Mouse (Mus musculus) liver, postnatal 0 days (tissue): ENCODE measurements at regions not wholly inside any gene's neighbourhood (a gene's known extent, or its start where the extent isn't known, plus 50 kb on each side); places are given as distances from the start of the nearest gene placed in this dataset.

ENCODE experiments used
- ATAC-seq: fragments of 200-750 bp; cut with Nextera tagmentation; 2 replicates; pipeline ENCODE4 v1.8.0; 2017; ENCODE audit warnings: mild to moderate bottlenecking, moderate library complexity
- DNase-seq: peaks from one replicate; pipeline ENCODE4 v3.0.0-alpha.2; 2016
- H3K27ac ChIP-seq: fragments of 300-500 bp; sonication (generic); 2 replicates; pipeline ENCODE4 v1.5.1; 2014; ENCODE audit warnings: antibody characterized with exemption, moderate library complexity, mild to moderate bottlenecking, low read depth
- H3K27me3 ChIP-seq: fragments of 300-500 bp; sonication (generic); 2 replicates; pipeline ENCODE4 v1.6.1; 2014; ENCODE audit warnings: low read length, control low read depth, mixed read lengths; ENCODE audit not compliant: insufficient read depth
- H3K36me3 ChIP-seq: fragments of 300-500 bp; sonication (generic); replicated peaks from 2 replicates; pipeline ENCODE4 v1.6.1; 2014; ENCODE audit warnings: mild to moderate bottlenecking, control low read depth, low read length, moderate library complexity, mixed read lengths; ENCODE audit not compliant: insufficient read depth
- H3K4me1 ChIP-seq: fragments of 300-500 bp; sonication (generic); 2 replicates; pipeline ENCODE4 v1.6.1; 2014; ENCODE audit warnings: antibody characterized with exemption, mild to moderate bottlenecking, control low read depth; ENCODE audit not compliant: insufficient read depth
- H3K4me2 ChIP-seq: fragments of 300-500 bp; sonication (generic); 2 replicates; pipeline ENCODE4 v1.6.1; 2014; ENCODE audit warnings: low read depth, mild to moderate bottlenecking, low read length, moderate library complexity, mixed read lengths
- H3K4me3 ChIP-seq: fragments of 300-500 bp; sonication (generic); 2 replicates; pipeline ENCODE4 v1.5.1; 2014; ENCODE audit warnings: low read depth, low read length
- H3K9ac ChIP-seq: fragments of 300-500 bp; sonication (generic); replicated peaks from 2 replicates; pipeline ENCODE4 v1.6.1; 2014; ENCODE audit warnings: mild to moderate bottlenecking, moderate library complexity
- H3K9me3 ChIP-seq: fragments of 300-500 bp; sonication (generic); 2 replicates; pipeline ENCODE4 v1.6.1; 2016; ENCODE audit warnings: mild to moderate bottlenecking, control low read depth, low read length, mixed read lengths
- CTCF ChIP-seq: sonication (generic); IDR thresholded peaks from 2 replicates; pipeline ENCODE4 v1.5.1; 2016; ENCODE audit warnings: antibody characterized with exemption, low read depth
- EP300 ChIP-seq: IDR thresholded peaks from 2 replicates; pipeline ENCODE4 v1.6.1; 2016; ENCODE audit warnings: antibody characterized with exemption, low read depth, mild to moderate bottlenecking
- WGBS: fragments of 180-500 bp; shearing (Covaris S2); extraction: QIAGEN DNeasy Blood & Tissue Kit; methylation state at CpG from one replicate; pipeline ENCODE4 v1.1.7; 2014; ENCODE audit not compliant: insufficient replicate concordance; 5-methylcytosine and 5-hydroxymethylcytosine counted together

GRCm38 (mm10) chr17:45802439-45802838 lies 68.8 kb upstream of the 1600014C23Rik start:
- H3K27ac ChIP-seq = no peak overlapping the region
- no peak overlapping the region for H3K9ac ChIP-seq
- H3K36me3 ChIP-seq = no peaks in the 10 kb centered on the region
- H3K4me3 ChIP-seq = no peak overlapping the region
- peaks cover 6% of the 10 kb centered on the region; the same call in 1 of the 2 replicates for H3K9me3 ChIP-seq
- no peak for DNase-seq
- no peak for ATAC-seq
- 86% methylated on average over 8 of the region's 8 CpGs for WGBS
- TF ChIP-seq EP300 = no peak
- TF ChIP-seq CTCF = no peak
- peaks cover 8% of the 10 kb centered on the region for H3K27me3 ChIP-seq
- 0 out of 2 replicates have a peak, but pooled peaks cover 5% of the 10 kb centered on the region for H3K4me1 ChIP-seq
- no peak overlapping the region for H3K4me2 ChIP-seq

GRCm38 (mm10) chr17:45799725-45800124 lies 66.1 kb upstream of the 1600014C23Rik start:
- 75% methylated on average over 1 of the region's 1 CpGs for WGBS
- no peak for TF ChIP-seq CTCF
- TF ChIP-seq EP300 = no peak
- H3K27me3 ChIP-seq = no peaks in the 10 kb centered on the region
- H3K27ac ChIP-seq = no peak overlapping the region
- ATAC-seq (peak; percentile 56; the same call in 1 of the 2 replicates), DNase-seq (no peak)
- H3K9ac ChIP-seq = no peak overlapping the region
- no peak overlapping the region for H3K4me2 ChIP-seq
- no peaks in the 10 kb centered on the region for H3K4me1 ChIP-seq
- H3K4me3 ChIP-seq = no peak overlapping the region
- peaks cover 6% of the 10 kb centered on the region; the same call in 1 of the 2 replicates for H3K9me3 ChIP-seq
- no peaks in the 10 kb centered on the region for H3K36me3 ChIP-seq

GRCm38 (mm10) chr17:45798996-45799395 lies 65.4 kb upstream of the 1600014C23Rik start:
- Histone ChIP-seq H3K36me3 (no peaks in the 10 kb centered on the region), H3K27ac (no peak overlapping the region), H3K4me3 (no peak overlapping the region), H3K4me2 (no peak overlapping the region), H3K27me3 (no peaks in the 10 kb centered on the region), H3K9me3 (peaks cover 6% of the 10 kb centered on the region; the same call in 1 of the 2 replicates), H3K4me1 (no peaks in the 10 kb centered on the region), H3K9ac (no peak overlapping the region)
- TF ChIP-seq CTCF = no peak
- no peak for TF ChIP-seq EP300
- DNase-seq (no peak), ATAC-seq (no peak)
- 64% methylated on average over 11 of the region's 11 CpGs for WGBS

- Histone ChIP-seq H3K36me3 (no peaks in the 10 kb centered on the region), H3K4me3 (no peak overlapping the region), H3K9me3 (peaks cover 6% of the 10 kb centered on the region; the same call in 1 of the 2 replicates), H3K4me1 (no peaks in the 10 kb centered on the region), H3K4me2 (no peak overlapping the region), H3K27ac (no peak overlapping the region), H3K9ac (no peak overlapping the region), H3K27me3 (no peaks in the 10 kb centered on the region)
- no peak for DNase-seq
- ATAC-seq = no peak
- TF ChIP-seq CTCF (no peak), EP300 (no peak)
- WGBS = 57% methylated on average over 8 of the region's 8 CpGs
These were observed 64.8 kb upstream of the 1600014C23Rik start for GRCm38 (mm10) chr17:45798456-45798855.

- Histone ChIP-seq H3K9me3 (peaks cover 6% of the 10 kb centered on the region; the same call in 1 of the 2 replicates), H3K4me3 (no peak overlapping the region), H3K9ac (no peak overlapping the region), H3K36me3 (no peaks in the 10 kb centered on the region), H3K4me2 (no peak overlapping the region), H3K27ac (no peak overlapping the region), H3K27me3 (no peaks in the 10 kb centered on the region), H3K4me1 (no peaks in the 10 kb centered on the region)
- no peak for DNase-seq
- TF ChIP-seq EP300 (no peak), CTCF (no peak)
- ATAC-seq = no peak
- 71% methylated on average over 6 of the region's 6 CpGs for WGBS
These were observed 63.5 kb upstream of the 1600014C23Rik start for GRCm38 (mm10) chr17:45797121-45797520.

GRCm38 (mm10) chr17:45794926-45795325 lies 61.3 kb upstream of the 1600014C23Rik start:
- Histone ChIP-seq H3K27ac (no peak overlapping the region), H3K4me3 (no peak overlapping the region), H3K9ac (no peak overlapping the region), H3K27me3 (no peaks in the 10 kb centered on the region), H3K9me3 (0 out of 2 replicates have a peak, but pooled peaks cover under 1% of the 10 kb centered on the region), H3K4me2 (no peak overlapping the region), H3K36me3 (no peaks in the 10 kb centered on the region), H3K4me1 (no peaks in the 10 kb centered on the region)
- ATAC-seq (no peak), DNase-seq (no peak)
- TF ChIP-seq EP300 (no peak), CTCF (no peak)
- WGBS = 68% methylated on average over 7 of the region's 7 CpGs

GRCm38 (mm10) chr17:45790959-45791520 lies 57.4 kb upstream of the 1600014C23Rik start:
- no peaks in the 10 kb centered on the region for H3K27me3 ChIP-seq
- H3K9me3 ChIP-seq = no peaks in the 10 kb centered on the region
- no peak overlapping the region for H3K4me2 ChIP-seq
- no peak overlapping the region for H3K9ac ChIP-seq
- no peak overlapping the region for H3K27ac ChIP-seq
- no peak for DNase-seq
- no peaks in the 10 kb centered on the region for H3K4me1 ChIP-seq
- 51% methylated on average over 8 of the region's 8 CpGs for WGBS
- TF ChIP-seq CTCF = no peak
- no peak for TF ChIP-seq EP300
- no peak overlapping the region for H3K4me3 ChIP-seq
- ATAC-seq = no peak
- H3K36me3 ChIP-seq = no peaks in the 10 kb centered on the region
